13 mouse cellular contexts compared by ENCODE assay signal in the genomic region with DNA sequence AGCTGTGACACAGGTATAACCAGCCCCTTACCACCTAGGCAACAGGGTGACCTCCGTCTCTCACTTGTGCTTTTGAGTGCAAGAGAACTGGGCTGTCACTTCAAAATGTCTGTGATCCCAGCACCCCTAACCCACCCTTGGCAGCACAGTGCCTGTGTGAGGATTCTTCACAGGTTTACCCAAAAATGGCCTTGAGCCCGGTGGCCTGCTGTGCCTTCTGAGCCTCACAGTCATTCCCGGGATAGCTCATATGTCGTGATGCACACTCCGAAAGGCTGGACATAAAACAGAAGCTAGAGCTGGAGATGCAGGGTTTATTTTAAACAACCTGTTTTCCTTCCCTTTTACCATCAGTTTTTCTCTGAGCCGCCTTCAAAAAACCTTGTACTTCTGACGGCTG.
"Had no signal": no experiment of that assay in that cellular context is flagged by ENCODE, and none has a peak within 500 bp of the region (broad histone marks: within the 10 kb centered on the region; RNA-seq: fewer than 3 reads in every experiment).

No protein-coding gene starts in this region.

- H3K27me3 ChIP-seq: limb, embryonic 15.5 days; liver, embryonic 12.5 days; neural tube, embryonic 12.5 days had no signal

- DNase-seq: kidney, postnatal 36 days; lung, embryonic 14.5 days; lung, postnatal 10 days; lung, postnatal 4 days; midbrain, embryonic 14.5 days; thymus, adult 18-20 months; thymus, postnatal 14 days had no signal

- H3K27ac ChIP-seq: kidney, postnatal 0 days; left cerebral cortex, adult 2 months; limb, embryonic 15.5 days; liver, embryonic 12.5 days; midbrain, embryonic 10.5 days; neural tube, embryonic 12.5 days had no signal

- H3K4me1 ChIP-seq: limb, embryonic 15.5 days; midbrain, embryonic 10.5 days; neural tube, embryonic 12.5 days had no signal

- H3K4me3 ChIP-seq: left cerebral cortex, adult 2 months; limb, embryonic 15.5 days; liver, embryonic 12.5 days; midbrain, embryonic 10.5 days; neural tube, embryonic 12.5 days had no signal
